In genomic region chr2:25224766-25225752, GRCm38 (mm10) we compare ENCODE assay signal across 8 mouse cellular contexts. TPM values are rescaled to one million over a fixed set of nuclear protein-coding genes. Genes with fewer than 3 reads are reported as not detected.
DNase-seq lines count a peak whose midpoint lies in the region; ATAC-seq and TF ChIP-seq lines count a peak whose summit lies in the region.

No protein-coding gene starts in this region.

- H3K36me3 ChIP-seq in limb, embryonic 12.5 days = peaks cover 21% of the 10 kb centered on the region
- peaks cover 6% of the 10 kb centered on the region for H3K36me3 ChIP-seq in midbrain, embryonic 14.5 days (ENCODE audit: control insufficient read depth, insufficient read depth, low read length)

- peak overlapping the region; percentile 93 for H3K27ac ChIP-seq in bone marrow macrophage, adult 2 months (ENCODE audit: insufficient read depth, low read depth, low read length)
- peak overlapping the region; percentile 98 for H3K27ac ChIP-seq in embryonic fibroblast, embryonic 13.5 days (ENCODE audit: insufficient read depth, low read length)
- H3K27ac ChIP-seq in limb, embryonic 12.5 days = peak overlapping the region; percentile 96
- H3K27ac ChIP-seq in midbrain, embryonic 14.5 days (replicated peaks; ENCODE audit: low read depth, low read length) = peak overlapping the region; percentile 99

- DNase-seq in A20 (ENCODE audit: low read depth, low spot score) = peak; percentile 99
- DNase-seq in heart, adult 8-10 months (ENCODE audit: low spot score) = peak; percentile 99
- peak; percentile 99 to 100 for DNase-seq in kidney, adult 8-10 months
- peak; percentile 100 for DNase-seq in midbrain, embryonic 14.5 days
- DNase-seq in spleen, adult 12 weeks (ENCODE audit: low spot score) = peak; percentile 96

- ATAC-seq in limb, embryonic 12.5 days (ENCODE audit: insufficient number of reproducible peaks, insufficient read depth, low FRiP score, low TSS enrichment, low read depth) = peak; percentile 98
- peak; percentile 97 for ATAC-seq in midbrain, embryonic 14.5 days (ENCODE audit: low FRiP score, low TSS enrichment)

- peaks cover 13% of the 10 kb centered on the region for H3K4me1 ChIP-seq in bone marrow macrophage, adult 2 months (ENCODE audit: control insufficient read depth, insufficient read depth, low read length)
- H3K4me1 ChIP-seq in embryonic fibroblast, embryonic 13.5 days (ENCODE audit: control insufficient read depth, insufficient read depth, low read length) = peaks cover 3% of the 10 kb centered on the region; the same call in 1 of the 2 replicates
- H3K4me1 ChIP-seq in limb, embryonic 12.5 days (replicated peaks) = peaks cover 15% of the 10 kb centered on the region
- H3K4me1 ChIP-seq in midbrain, embryonic 14.5 days (ENCODE audit: control insufficient read depth, insufficient read depth, low read length) = peaks cover 15% of the 10 kb centered on the region

- H3K4me3 ChIP-seq in bone marrow macrophage, adult 2 months (ENCODE audit: insufficient read depth, low read length) = peak overlapping the region; percentile 75
- peak overlapping the region; percentile 54 for H3K4me3 ChIP-seq in embryonic fibroblast, embryonic 13.5 days (ENCODE audit: insufficient read depth, low read length)
- H3K4me3 ChIP-seq in limb, embryonic 12.5 days (replicated peaks) = peak overlapping the region; percentile 87
- H3K4me3 ChIP-seq in midbrain, embryonic 14.5 days (replicated peaks; ENCODE audit: low read depth, low read length) = peak overlapping the region; percentile 84

- TF ChIP-seq CTCF in bone marrow macrophage, adult 2 months (IDR thresholded peaks at IDR 0.05; ENCODE audit: low read depth, low read length) = no peak
- TF ChIP-seq CTCF in embryonic fibroblast, embryonic 13.5 days (IDR thresholded peaks at IDR 0.05; ENCODE audit: borderline replicate concordance, insufficient read depth, low read length) = no peak

- peak overlapping the region; percentile 58 for H3K4me2 ChIP-seq in limb, embryonic 12.5 days
- H3K4me2 ChIP-seq in midbrain, embryonic 14.5 days (ENCODE audit: low read length) = peak overlapping the region; percentile 56

- H3K9ac ChIP-seq in limb, embryonic 12.5 days (replicated peaks) = peak overlapping the region; percentile 64
- H3K9ac ChIP-seq in midbrain, embryonic 14.5 days (replicated peaks; ENCODE audit: low read length) = peak overlapping the region; percentile 62

- H3K27me3 ChIP-seq in limb, embryonic 12.5 days = 0 out of 2 replicates have a peak, but pooled peaks cover 7% of the 10 kb centered on the region
- H3K27me3 ChIP-seq in midbrain, embryonic 14.5 days (ENCODE audit: control insufficient read depth, insufficient read depth, low read length) = no peaks in the 10 kb centered on the region

- no peak for TF ChIP-seq POLR2A in bone marrow macrophage, adult 2 months (IDR thresholded peaks at IDR 0.05; ENCODE audit: borderline replicate concordance, low read depth, low read length)
- peak; percentile 66 for TF ChIP-seq POLR2A in embryonic fibroblast, embryonic 13.5 days (IDR thresholded peaks at IDR 0.05; ENCODE audit: low read depth, low read length)

- 2% methylated on average over 41 of the region's 41 CpGs for WGBS in limb, embryonic 12.5 days
- whole genome bisulfite sequencing in midbrain, embryonic 14.5 days = 2% methylated on average over 41 of the region's 41 CpGs

- H3K9me3 ChIP-seq in limb, embryonic 12.5 days = no peaks in the 10 kb centered on the region
- H3K9me3 ChIP-seq in midbrain, embryonic 14.5 days (ENCODE audit: control insufficient read depth, low read length) = no peaks in the 10 kb centered on the region

RNA-seq across cellular contexts. Expression of gene Tubb4b, which starts 0.6 kb away (rescaled TPM):
- 124 and 135 TPM in 2 replicates for polyA plus RNA-seq in bone marrow macrophage, adult 2 months (2012; ENCODE audit: insufficient read depth, insufficient read length, missing spikeins)
- polyA plus RNA-seq in embryonic fibroblast, embryonic 13.5 days (2011; ENCODE audit: insufficient read length, low read depth, missing spikeins) = 209 and 237 TPM in 2 replicates
- total RNA-seq in heart, adult 8-10 months (2022) = 100 to 1,000 TPM; 308 to 380 (median 323) TPM
- polyA plus RNA-seq in limb, embryonic 12.5 days (2016; fragmentation: Nextera tagmentation; extraction: Ambion mirVana) = 481 and 489 TPM in 2 replicates
- 319 and 339 TPM in 2 replicates for polyA plus RNA-seq in midbrain, embryonic 14.5 days (2014; fragmentation: Nextera tagmentation; extraction: Ambion mirVana)

RNA-seq across cellular contexts. Expression of gene Fam166a, which starts 6.5 kb away (rescaled TPM):
- not detected in 2 replicates for polyA plus RNA-seq in bone marrow macrophage, adult 2 months (2012; ENCODE audit: insufficient read depth, insufficient read length, missing spikeins)
- not detected in 2 replicates for polyA plus RNA-seq in embryonic fibroblast, embryonic 13.5 days (2011; ENCODE audit: insufficient read length, low read depth, missing spikeins)
- total RNA-seq in heart, adult 8-10 months (2022) = not detected
- polyA plus RNA-seq in limb, embryonic 12.5 days (2016; fragmentation: Nextera tagmentation; extraction: Ambion mirVana) = not detected in 2 replicates
- not detected in 2 replicates for polyA plus RNA-seq in midbrain, embryonic 14.5 days (2014; fragmentation: Nextera tagmentation; extraction: Ambion mirVana)

RNA-seq across cellular contexts. Expression of gene Slc34a3, which starts 9.1 kb away (rescaled TPM):
- polyA plus RNA-seq in bone marrow macrophage, adult 2 months (2012; ENCODE audit: insufficient read depth, insufficient read length, missing spikeins) = not detected in 2 replicates
- polyA plus RNA-seq in embryonic fibroblast, embryonic 13.5 days (2011; ENCODE audit: insufficient read length, low read depth, missing spikeins) = not detected in 2 replicates
- not detected for total RNA-seq in heart, adult 8-10 months (2022)
- polyA plus RNA-seq in limb, embryonic 12.5 days (2016; fragmentation: Nextera tagmentation; extraction: Ambion mirVana) = not detected in 2 replicates
- not detected in 2 replicates for polyA plus RNA-seq in midbrain, embryonic 14.5 days (2014; fragmentation: Nextera tagmentation; extraction: Ambion mirVana)

RNA-seq across cellular contexts. Expression of gene Stpg3, which starts 10.6 kb away (rescaled TPM):
- polyA plus RNA-seq in bone marrow macrophage, adult 2 months (2012; ENCODE audit: insufficient read depth, insufficient read length, missing spikeins) = not detected in 2 replicates
- not detected in 2 replicates for polyA plus RNA-seq in embryonic fibroblast, embryonic 13.5 days (2011; ENCODE audit: insufficient read length, low read depth, missing spikeins)
- not detected for total RNA-seq in heart, adult 8-10 months (2022)
- not detected in 2 replicates for polyA plus RNA-seq in limb, embryonic 12.5 days (2016; fragmentation: Nextera tagmentation; extraction: Ambion mirVana)
- 0.16 TPM in 1 of 2 replicates, not detected in the other for polyA plus RNA-seq in midbrain, embryonic 14.5 days (2014; fragmentation: Nextera tagmentation; extraction: Ambion mirVana)

RNA-seq across cellular contexts. Expression of gene Rnf224, which starts 11.5 kb away (rescaled TPM):
- not detected in 2 replicates for polyA plus RNA-seq in bone marrow macrophage, adult 2 months (2012; ENCODE audit: insufficient read depth, insufficient read length, missing spikeins)
- polyA plus RNA-seq in embryonic fibroblast, embryonic 13.5 days (2011; ENCODE audit: insufficient read length, low read depth, missing spikeins) = not detected in 2 replicates
- total RNA-seq in heart, adult 8-10 months (2022) = not detected
- polyA plus RNA-seq in limb, embryonic 12.5 days (2016; fragmentation: Nextera tagmentation; extraction: Ambion mirVana) = not detected in 2 replicates
- polyA plus RNA-seq in midbrain, embryonic 14.5 days (2014; fragmentation: Nextera tagmentation; extraction: Ambion mirVana) = not detected in 2 replicates

Comparison
In these comparisons a context has a peak if more than half of its experiments do, and no peak if none do; other contexts are left out.
1. Peak in every context shown above with its lines: DNase-seq, ATAC-seq, H3K4me3 ChIP-seq and H3K27ac ChIP-seq.